Mouse (Mus musculus) layer of hippocampus, postnatal 14 days (tissue): ENCODE measurements around the gene Gcc2. TPM values are rescaled to one million over a fixed set of nuclear protein-coding genes. Genes with fewer than 3 reads are reported as not detected.
"Not testable (repeated sequence)": the region's sequence is repeated elsewhere in the genome, so short reads cannot be mapped to it uniquely, and the experiment has no call there.

Experiments
- DNase-seq, 2 experiments: peaks; one replicate each; pipeline ENCODE4 v3.0.0; 2021 to 2022; ENCODE audit warnings: low spot score in 2 of 2, mixed read lengths in 1 of 2
- total RNA-seq, 2 experiments: library from RNA; stranded (reverse); gene quantifications; 2 replicates each; pipeline ENCODE4 v1.2.3; 2021

Gcc2 gene
- total RNA-seq, 2 experiments from 2014 or later: 72.8 to 87.6 TPM

DNA sequence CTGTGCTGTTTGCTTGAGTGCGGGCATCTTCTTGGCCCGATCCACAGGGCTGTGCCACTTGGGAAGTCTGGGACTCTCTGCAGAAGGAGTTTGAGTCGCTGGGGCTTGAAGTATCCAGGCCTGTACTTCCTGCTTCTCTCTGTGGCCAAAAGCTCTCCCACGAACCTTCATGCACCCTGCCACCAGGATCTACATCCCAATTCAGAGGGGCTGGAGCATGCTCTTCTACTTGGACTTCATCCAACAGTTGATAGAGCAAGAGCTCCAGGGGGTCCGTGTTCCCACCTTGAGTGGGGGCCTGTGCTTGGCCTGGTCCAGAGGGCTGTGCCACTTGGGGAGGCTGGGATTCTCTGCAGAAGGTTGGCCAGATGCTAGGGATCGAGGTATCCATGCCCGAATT lies 24.2 kb upstream of the Gcc2 start:
- not testable (repeated sequence) for DNase-seq

DNA sequence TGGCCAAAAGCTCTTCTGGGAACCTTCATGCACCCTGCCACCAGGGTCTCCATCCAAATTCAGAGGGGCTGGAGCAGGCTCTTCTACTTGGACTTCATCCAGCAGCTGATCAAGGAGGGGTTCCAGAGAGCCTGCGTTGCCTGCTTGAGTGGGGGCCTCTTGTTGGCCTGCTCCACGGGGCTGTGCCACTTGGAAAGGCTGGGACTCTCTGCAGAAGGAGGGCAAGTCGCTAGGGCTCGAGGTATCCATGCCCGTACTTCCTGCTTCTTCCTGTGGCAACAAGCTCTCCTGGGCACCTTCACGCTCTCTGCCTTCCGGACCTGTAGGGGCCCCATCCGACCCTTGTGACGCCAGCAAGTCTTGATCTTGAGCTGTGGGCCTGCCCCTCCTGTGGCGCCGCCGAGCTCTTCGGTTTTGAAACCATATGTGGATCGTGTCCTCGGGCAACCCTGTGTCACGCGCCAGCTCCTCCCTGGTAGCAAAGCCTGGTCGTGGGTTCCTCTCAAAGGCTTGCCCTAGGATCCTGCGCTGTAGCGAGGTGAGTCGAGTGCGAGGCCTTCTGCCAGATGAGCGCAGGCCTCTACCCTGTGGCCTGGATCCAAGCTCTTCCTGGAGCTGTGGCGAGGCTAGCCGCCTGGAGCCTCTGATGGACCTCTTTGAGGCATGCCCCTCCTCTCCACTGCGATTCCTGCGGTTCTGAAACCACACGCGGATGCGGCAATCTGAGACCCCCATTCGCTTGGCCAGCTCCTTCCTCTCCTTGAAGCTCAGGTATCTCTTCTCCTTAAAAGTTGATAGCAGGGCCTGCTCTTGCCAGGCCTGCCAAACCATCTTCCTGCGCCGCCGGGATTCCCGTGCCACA lies 23.3 kb upstream of the Gcc2 start:
- DNase-seq: peak; percentile 60 to 61

DNA sequence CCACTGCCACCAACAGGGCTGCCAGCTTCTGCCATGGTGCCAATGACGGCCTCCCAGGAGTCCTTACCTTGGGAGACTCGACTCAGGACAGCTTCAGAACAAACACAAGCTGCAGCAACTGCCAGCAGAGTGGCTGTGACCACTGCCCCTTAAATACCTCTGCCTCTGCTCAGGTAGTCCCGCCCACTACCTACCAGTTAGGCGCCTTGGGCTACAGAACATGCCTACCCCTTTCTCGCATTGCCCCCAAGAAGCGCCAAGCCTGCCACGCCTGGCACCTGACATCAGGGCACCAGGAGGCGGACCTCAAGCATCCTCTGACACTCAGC lies 22.7 kb upstream of the Gcc2 start, which contains the start of gene Duxf3:
Duxf3 (minus strand) TSS at position 35 of the 329 bp plus-strand sequence.
- not testable (repeated sequence) for DNase-seq

DNA sequence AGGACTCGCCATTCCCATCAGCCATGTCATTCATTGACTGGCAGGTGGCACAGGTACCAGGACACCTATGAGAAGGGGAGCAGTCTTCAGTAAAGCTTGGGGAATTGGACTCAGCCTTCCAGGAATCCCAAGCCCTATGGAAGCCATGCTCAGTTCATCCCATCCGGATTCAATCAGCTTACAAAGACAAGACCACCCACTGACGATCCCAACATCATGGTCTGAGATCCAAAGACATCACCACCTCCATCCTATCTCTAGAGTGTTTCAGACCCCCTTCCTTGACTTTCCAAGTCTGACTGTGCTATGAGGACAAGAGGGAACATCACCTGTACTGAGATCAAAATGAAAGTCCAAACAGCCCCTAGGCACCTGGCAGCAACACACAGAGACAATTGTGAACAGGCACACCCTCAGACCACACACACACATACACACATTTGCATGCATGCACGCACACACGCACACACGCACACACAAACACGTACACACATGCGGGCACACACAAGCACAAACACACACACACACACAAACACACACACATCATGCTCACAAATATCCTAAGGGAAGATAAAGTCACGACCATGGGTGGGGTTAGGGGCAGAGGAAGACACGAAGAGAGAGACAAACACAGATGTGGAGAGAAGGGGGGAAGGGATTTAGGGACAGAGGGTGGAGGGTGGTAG lies 22.1 kb upstream of the Gcc2 start:
- DNase-seq: not testable (repeated sequence)

DNA sequence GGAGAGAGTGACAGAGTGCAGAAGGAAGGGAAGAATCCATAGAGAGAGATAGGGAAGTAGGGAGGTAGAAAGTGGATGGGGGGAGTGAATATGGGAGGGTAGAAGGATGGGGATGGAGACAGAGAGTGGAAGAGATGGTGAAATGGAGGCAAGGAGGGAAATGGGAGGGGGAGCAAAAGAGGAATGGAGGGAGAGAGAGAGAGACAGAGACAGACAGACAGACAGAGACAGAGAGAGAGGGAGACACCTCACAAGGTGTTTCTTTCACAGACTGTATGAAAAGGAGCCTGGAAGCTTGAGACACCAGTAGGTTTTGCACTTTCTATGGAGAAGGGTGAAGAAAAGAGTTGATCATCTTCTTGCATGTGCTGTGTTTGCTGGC lies 21.6 kb upstream of the Gcc2 start:
- DNase-seq: not testable (repeated sequence)

DNA sequence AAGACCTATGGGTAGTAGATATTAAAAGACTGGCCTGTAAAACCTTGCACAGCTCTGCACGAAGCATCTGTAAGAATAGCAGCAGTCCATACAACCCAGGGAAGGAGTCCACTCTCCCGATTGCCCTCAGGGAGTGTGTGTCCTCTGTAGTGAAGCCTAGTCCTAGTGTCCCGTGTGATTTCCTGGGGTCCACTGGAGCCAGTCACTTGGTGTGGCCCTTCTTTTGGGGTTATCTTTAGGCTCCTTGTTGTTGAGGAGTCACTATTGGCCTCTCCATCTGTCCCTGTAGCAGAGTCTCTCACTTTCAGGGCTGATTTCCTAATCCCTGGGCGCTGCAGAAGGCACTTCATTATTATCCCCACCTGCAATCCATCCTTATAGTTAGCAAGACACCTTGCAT lies 20.3 kb upstream of the Gcc2 start:
- not testable (repeated sequence) for DNase-seq

DNA sequence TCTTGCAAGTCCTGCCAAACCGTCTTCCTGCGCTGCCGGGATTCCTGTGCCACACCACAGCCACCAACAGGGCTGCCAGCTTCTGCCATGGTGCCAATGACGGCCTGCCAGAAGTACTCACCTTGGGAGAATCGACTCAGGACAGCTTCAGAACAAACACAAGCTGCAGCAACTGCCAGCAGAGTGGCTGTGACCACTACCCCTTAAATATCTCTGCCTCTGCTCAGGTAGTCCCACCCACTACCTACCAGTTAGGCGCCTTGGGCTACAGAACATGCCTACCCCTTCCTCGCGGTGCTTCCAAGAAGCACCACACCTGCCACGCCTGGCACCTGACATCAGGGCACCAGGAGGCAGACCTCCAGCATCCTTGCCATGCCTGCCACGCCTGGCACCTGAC lies 18.7 kb upstream of the Gcc2 start, which contains the start of gene Gm4981:
Gm4981 (minus strand) TSS at position 89 of the 400 bp plus-strand sequence.
- no peak for DNase-seq

DNA sequence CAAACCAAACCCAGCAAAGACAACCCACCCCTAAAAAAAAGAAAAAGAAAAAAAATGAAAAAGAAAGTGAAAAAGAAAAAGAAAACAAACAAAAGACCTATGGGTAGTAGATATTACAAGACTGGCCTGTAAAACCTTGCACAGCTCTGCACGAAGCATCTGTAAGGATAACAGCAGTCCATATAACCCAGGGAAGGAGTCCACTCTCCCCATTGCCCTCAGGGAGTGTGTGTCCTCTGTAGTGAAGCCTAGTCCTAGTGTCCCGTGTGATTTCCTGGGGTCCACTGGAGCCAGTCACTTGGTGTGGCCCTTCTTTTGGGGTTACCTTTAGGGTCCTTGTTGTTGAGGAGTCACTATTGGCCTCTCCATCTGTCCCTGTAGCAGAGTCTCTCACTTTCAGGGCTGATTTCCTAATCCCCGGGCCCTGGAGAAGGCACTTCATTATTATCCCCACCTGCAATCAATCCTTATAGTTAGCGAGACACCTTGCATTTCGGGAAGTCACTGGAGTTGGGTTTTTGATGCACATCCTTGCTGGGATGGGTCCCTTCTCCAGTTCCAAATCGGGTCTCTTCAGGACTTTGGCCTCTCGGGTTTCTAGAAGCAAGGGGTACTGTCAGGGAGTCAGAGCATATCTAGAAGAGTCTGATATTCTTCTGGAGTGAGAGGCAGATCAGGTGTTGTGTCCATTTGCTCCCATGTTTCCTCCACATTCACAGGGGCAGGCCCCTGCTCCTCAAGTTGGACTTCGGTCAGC lies 16.1 kb upstream of the Gcc2 start:
- DNase-seq: peak in 1 of 2 experiments; percentile 49

DNA sequence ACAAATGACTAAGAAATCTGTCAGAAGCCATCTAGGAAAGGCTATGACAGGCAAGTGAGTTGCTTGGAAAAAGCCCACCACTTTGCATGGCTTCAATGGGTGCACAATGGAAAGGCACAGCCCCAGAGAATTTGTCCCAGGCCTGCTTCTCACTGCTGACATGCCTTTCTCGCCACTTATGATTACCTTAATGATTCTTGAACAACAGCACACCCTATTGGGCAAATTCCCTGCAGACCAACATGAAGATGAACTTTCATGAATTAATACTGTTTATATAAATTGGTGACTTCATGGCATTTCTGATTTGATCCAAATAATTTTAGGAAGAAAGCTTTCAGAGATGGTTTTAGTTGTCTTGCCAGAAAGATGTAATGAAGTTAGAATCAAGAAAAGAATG lies 5.8 kb upstream of the Gcc2 start:
- DNase-seq: no peak

DNA sequence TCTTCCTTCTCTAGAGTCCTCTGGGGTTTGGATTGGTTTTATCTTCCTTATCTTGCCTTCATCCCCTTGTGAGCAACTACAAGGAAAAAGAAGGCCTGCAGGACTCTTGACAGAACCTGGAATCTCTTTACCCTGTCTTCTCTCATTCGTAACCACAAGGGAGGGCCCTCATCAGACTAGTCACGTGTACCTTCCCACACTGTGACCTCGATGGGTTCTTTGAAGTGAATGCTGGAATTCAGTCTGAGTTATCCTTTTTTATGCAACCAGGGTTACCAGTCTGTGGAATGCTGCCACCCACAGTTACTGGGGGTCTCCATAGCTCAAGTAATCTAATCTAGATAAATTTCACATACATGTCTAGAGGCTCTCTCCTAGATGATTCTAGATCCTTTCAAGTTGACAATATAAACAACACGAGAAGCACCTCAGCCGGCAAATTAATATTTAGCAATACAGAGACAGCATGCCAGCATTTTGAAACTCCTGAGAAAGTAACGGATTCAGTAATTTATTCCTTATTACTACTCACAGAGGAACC lies 592 bp upstream of the Gcc2 start:
- DNase-seq: peak in 1 of 2 experiments; percentile 13

DNA sequence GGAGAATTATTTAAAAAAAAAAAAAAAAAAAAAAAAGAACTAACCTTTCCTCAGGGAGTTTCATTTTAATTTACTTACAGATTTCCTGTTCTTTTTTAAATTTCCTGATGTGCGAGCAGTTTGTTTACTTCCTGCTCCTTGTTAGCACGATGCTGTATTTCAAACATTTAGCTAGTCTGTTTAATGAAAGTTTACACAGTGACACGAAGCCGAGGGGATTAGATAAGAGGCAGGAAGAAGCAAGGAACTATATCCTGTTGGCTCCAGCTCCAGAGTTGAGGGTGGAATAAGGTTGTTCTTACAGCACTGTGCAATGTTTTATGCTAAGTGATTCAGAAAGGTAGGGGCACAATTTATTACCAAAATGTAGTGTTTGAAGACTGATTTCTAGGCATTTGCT lies 657 bp downstream of the Gcc2 start:
- DNase-seq: no peak

DNA sequence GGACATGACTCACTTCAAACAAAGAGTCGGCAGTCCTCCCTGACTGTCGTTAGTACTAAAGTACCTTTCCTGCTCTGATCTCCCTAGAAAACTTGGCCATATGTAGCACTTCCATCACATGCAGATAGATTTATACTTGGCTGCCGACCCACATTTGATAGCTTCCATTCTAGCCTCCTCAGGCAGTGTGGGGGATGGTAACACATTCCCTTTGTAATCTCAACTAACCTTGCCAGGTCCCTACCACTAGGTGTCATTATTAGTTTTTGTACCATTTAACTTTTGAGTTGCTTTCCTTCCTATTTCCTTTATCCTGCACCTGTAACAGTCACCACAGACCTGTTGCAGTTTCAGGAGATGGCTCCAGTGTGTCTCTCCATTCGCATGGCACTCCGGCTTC lies 3.2 kb downstream of the Gcc2 start:
- DNase-seq: no peak

DNA sequence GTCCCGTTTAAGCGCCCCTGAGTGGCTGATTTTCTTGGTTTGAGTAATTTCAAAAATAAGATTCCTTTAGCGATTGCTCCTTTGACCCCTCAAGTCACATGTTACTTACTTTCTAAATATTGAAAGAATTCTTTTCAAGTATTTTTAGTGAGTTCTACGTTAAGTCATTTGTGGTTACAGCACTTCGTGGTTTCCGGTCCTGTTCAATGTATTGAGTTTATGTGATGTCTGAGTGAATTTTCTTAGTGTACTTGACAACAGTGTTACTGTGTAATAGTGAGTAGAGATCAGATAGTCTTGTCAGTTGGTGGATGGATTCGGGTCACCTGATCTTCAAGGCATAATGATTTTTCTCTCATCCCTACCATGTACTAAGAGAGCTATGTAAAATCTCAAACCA lies 26.9 kb downstream of the Gcc2 start:
- no peak for DNase-seq

DNA sequence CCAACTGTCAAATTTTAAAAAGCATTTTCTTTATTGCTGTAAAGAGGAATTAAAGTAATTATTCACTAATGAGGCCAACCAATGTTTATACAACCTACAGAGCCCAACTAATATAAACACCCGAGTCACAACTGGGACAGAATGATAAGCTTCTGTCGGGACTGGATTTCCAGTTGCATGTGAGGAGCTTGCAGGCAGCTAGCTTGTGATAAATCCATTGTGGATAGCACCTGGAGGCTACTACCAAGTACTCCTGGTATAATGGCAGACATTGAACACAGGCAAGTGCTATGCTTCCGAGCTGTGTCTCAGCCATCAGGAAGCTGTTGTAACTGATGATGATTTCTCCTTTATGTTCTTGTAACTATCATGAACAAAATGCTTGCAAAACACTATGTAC lies 35.4 kb downstream of the Gcc2 start:
- no peak for DNase-seq

DNA sequence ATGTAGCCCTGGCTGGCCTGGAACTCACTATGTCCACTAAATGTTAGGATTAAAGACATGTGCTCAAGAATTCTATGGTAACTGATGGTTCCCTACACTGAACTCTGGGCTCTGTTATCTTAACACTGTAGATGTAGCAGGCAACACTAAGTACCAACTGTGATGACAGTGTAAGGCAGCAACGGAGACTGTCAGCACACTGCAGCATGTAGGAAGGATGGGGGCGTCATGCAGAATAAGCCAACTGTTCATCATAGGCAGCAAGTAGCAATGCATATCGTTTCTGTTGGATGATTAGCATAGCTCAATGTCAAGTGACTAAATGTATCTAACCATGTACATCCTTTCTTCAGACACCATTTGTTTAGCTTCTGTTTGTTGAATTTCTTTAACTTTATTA lies 38.9 kb downstream of the Gcc2 start:
- DNase-seq: peak in 1 of 2 experiments; percentile 46

DNA sequence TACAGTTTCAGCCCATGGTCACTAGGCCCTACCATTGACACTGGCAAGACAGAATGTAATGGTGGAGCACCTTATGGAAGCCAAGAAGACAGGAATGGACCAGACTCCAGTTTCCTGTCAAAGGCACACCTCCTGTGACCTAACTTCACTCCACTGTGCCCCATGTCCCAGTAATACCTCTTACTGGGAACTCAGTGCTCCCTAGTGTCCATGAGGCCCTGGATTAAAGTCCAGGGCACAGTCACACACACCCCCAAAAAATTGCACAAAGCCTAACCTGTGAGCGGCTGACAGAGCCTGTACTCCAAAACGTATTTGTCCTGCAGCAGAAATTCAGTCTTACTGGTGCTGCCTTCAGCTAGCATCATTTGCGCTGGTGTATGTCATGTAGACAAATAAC lies 40.3 kb downstream of the Gcc2 start:
- DNase-seq: no peak

DNA sequence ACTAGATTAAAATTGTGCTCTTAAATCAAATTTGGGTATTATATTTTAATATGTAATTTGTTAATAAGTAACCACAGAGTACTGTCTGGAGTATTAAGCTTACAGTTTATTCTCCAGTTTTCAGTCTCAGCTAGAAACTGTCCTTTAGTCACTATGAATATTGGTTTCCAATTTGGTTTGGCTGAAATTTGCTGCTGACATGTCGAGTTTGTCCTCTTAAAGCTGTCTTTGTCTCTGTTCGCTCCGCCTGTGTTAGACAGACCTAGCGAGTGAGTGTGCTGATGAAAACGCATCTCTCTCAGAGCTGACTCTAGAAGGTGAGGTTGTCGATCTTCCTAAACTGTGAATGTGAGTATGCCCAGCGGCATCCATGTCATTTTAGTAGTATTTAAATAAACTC lies 49.7 kb downstream of the Gcc2 start:
- DNase-seq: no peak

DNA sequence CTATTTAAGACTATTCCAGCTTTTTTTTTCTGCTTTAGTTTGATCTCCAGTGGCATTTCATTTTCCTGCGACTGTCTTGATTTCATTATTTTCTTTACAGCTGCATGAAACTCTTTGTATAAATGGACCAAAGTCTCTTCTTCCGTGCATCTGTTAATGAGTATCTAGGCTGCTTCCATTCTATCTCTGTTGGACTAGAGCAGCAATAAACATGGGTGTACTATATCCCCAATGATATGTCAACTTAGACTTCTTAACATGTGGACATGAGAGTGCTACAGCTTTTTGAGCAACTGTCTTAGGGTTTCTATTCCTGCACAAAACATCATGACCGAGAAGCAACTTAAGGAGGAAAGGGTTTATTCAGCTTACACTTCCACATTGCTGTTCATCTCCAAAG lies 51.6 kb downstream of the Gcc2 start:
- no peak for DNase-seq

DNA sequence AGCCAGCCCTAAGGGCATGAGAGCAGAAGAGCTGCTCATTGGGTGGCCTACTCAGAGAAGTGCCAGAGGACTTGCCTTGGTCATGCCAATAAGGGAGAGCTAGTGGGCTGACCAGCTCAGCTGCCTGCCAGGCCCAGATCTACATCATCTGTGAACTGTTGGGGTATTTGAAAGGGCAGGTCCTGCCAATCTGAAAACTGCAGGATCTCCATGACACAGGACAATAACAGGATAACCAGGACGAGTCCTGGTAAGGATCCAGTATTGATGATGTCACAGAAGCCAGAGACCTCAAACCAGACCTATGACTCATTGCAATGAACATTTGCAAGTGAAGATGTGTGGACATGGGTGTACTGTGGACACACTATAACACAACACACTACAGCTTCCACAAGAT lies 55.5 kb downstream of the Gcc2 start:
- DNase-seq: no peak

DNA sequence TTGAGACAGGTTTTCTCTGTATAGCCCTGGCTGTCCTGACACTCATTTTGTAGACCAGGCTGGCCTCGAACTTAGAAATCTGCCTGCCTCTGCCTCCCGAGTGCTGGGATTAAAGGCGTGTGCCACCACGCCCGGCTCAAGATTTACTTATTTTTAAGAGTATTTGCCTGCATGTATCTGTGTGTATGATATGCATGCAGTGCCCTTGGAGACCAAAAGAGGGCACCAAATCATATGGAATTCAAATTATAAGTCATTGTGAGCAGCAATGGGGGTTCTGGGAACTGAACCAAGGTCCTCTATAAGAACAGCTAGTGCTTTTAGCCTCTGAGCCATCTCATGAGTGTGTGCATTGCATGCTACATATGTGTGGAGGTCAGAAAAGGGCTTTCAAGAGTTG lies 57.6 kb downstream of the Gcc2 start:
- no peak for DNase-seq

DNA sequence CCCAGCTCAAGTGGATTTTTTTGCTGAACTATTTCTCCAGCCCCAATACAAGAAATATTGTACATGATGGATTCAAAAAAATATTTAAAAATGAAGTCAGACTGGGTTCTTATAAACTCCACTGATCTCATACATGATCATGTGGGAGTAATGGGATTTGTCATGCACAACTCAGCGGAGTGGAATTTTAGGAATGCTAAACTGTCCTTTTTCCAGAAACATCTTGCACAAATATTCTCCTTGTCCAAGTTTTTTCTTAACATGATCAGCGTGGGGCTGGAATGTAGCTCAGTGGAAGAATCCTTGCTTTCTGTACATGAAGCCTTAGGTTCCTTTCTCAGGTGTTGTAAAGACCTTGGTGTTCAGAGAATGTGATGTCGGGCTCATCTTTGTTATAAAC lies 65.6 kb downstream of the Gcc2 start:
- no peak for DNase-seq
